Mouse (Mus musculus) urinary bladder, postnatal 14 days (tissue): ENCODE results near the gene Cd160.

Experiments used
- DNase-seq: peaks from one replicate; pipeline ENCODE4 v3.0.0; 2021; ENCODE audit warnings: low spot score

Gene Cd160

GRCm38 (mm10) chr3:96757691-96758090, 71.5 kb downstream of the Cd160 start:
- DNase-seq = no peak

- no peak for DNase-seq
Observed at GRCm38 (mm10) chr3:96755935-96756334, 73.2 kb downstream of the Cd160 start.
